Mouse (Mus musculus) E14TG2a.4 (cell line): ENCODE results near the gene Jakmip3.

ENCODE experiments used
- H3K27me3 ChIP-seq: 2 replicates; pipeline ENCODE4 v1.6.1; 2014; ENCODE audit warnings: low read length, control low read depth; ENCODE audit not compliant: insufficient read depth
- H3K36me3 ChIP-seq: 2 replicates; pipeline ENCODE4 v1.6.1; 2014; ENCODE audit warnings: low read length, control low read depth; ENCODE audit not compliant: insufficient read depth
- H3K4me1 ChIP-seq: replicated peaks from 2 replicates; pipeline ENCODE4 v1.6.1; 2014; ENCODE audit warnings: low read depth, low read length, control low read depth
- H3K4me3 ChIP-seq: replicated peaks from 2 replicates; pipeline ENCODE4 v1.5.1; 2014; ENCODE audit warnings: mild to moderate bottlenecking, low read length
- H3K9me3 ChIP-seq: 2 replicates; pipeline ENCODE4 v1.6.1; 2014; ENCODE audit warnings: low read length, control low read depth
- CTCF ChIP-seq: conservative IDR thresholded peaks from 2 replicates; pipeline ENCODE4 v1.5.1; 2014; ENCODE audit warnings: low read length
- NANOG ChIP-seq: IDR thresholded peaks from 2 replicates; pipeline ENCODE4 v1.6.1; 2014; ENCODE audit warnings: borderline replicate concordance, low read length, mixed read lengths
- POU5F1 ChIP-seq: IDR thresholded peaks from 2 replicates; pipeline ENCODE4 v1.6.1; 2014; ENCODE audit warnings: low read length, borderline replicate concordance

Jakmip3 gene

GRCm38 (mm10) chr7:139031215-139031614 is 90.7 kb downstream of the Jakmip3 start:
- TF ChIP-seq NANOG (no peak), CTCF (no peak)
- peaks cover 14% of the 10 kb centered on the region for H3K27me3 ChIP-seq
- no peaks in the 10 kb centered on the region for H3K4me1 ChIP-seq
- H3K9me3 ChIP-seq, result no peaks in the 10 kb centered on the region
- no peaks in the 10 kb centered on the region for H3K36me3 ChIP-seq
- no peak overlapping the region for H3K4me3 ChIP-seq

GRCm38 (mm10) chr7:139063406-139063805 is 122.9 kb downstream of the Jakmip3 start:
- TF ChIP-seq CTCF, result peak; percentile 90
- no peak for TF ChIP-seq POU5F1
- no peaks in the 10 kb centered on the region for H3K36me3 ChIP-seq
- H3K27me3 ChIP-seq, result peaks cover 7% of the 10 kb centered on the region
- no peak overlapping the region for H3K4me3 ChIP-seq
- no peaks in the 10 kb centered on the region for H3K9me3 ChIP-seq
- no peaks in the 10 kb centered on the region for H3K4me1 ChIP-seq

GRCm38 (mm10) chr7:139068182-139068623 is 127.7 kb downstream of the Jakmip3 start:
- Histone ChIP-seq H3K36me3 (no peaks in the 10 kb centered on the region), H3K27me3 (peaks cover 5% of the 10 kb centered on the region), H3K4me1 (no peaks in the 10 kb centered on the region), H3K9me3 (no peaks in the 10 kb centered on the region), H3K4me3 (no peak overlapping the region)
- peak; percentile 77 for TF ChIP-seq CTCF
- TF ChIP-seq NANOG, result no peak

- Histone ChIP-seq H3K36me3 (no peaks in the 10 kb centered on the region), H3K9me3 (no peaks in the 10 kb centered on the region), H3K4me1 (peaks cover 43% of the 10 kb centered on the region), H3K27me3 (peaks cover 29% of the 10 kb centered on the region), H3K4me3 (no peak overlapping the region)
- no peak for TF ChIP-seq POU5F1
- no peak for TF ChIP-seq NANOG
- TF ChIP-seq CTCF, result no peak
These were observed 133.7 kb downstream of the Jakmip3 start for GRCm38 (mm10) chr7:139074189-139074588.

GRCm38 (mm10) chr7:139075054-139075794 is 134.7 kb downstream of the Jakmip3 start:
- H3K36me3 ChIP-seq, result no peaks in the 10 kb centered on the region
- H3K4me3 ChIP-seq, result no peak overlapping the region
- no peaks in the 10 kb centered on the region for H3K9me3 ChIP-seq
- H3K27me3 ChIP-seq, result peaks cover 29% of the 10 kb centered on the region
- no peak for TF ChIP-seq POU5F1
- TF ChIP-seq CTCF, result no peak
- no peak for TF ChIP-seq NANOG
- H3K4me1 ChIP-seq, result peaks cover 53% of the 10 kb centered on the region

- Histone ChIP-seq H3K9me3 (no peaks in the 10 kb centered on the region), H3K4me3 (no peak overlapping the region), H3K27me3 (peaks cover 31% of the 10 kb centered on the region), H3K4me1 (peaks cover 62% of the 10 kb centered on the region), H3K36me3 (no peaks in the 10 kb centered on the region)
- TF ChIP-seq CTCF (no peak), POU5F1 (no peak), NANOG (no peak)
These were observed 136.8 kb downstream of the Jakmip3 start for GRCm38 (mm10) chr7:139077283-139077682.

GRCm38 (mm10) chr7:139078181-139078580 is 137.7 kb downstream of the Jakmip3 start:
- Histone ChIP-seq H3K9me3 (no peaks in the 10 kb centered on the region), H3K4me3 (no peak overlapping the region), H3K27me3 (peaks cover 36% of the 10 kb centered on the region), H3K4me1 (peaks cover 69% of the 10 kb centered on the region), H3K36me3 (no peaks in the 10 kb centered on the region)
- TF ChIP-seq POU5F1 (no peak), CTCF (no peak)

- Histone ChIP-seq H3K9me3 (no peaks in the 10 kb centered on the region), H3K27me3 (peaks cover 38% of the 10 kb centered on the region), H3K4me1 (peaks cover 78% of the 10 kb centered on the region), H3K4me3 (no peak overlapping the region; the same call in 1 of the 2 replicates), H3K36me3 (no peaks in the 10 kb centered on the region)
- TF ChIP-seq POU5F1 (no peak), NANOG (no peak), CTCF (no peak)
These were observed 138.6 kb downstream of the Jakmip3 start for GRCm38 (mm10) chr7:139079141-139079540.

GRCm38 (mm10) chr7:139080714-139081113 is 140.2 kb downstream of the Jakmip3 start:
- peaks cover 48% of the 10 kb centered on the region for H3K27me3 ChIP-seq
- H3K4me1 ChIP-seq, result peaks cover 85% of the 10 kb centered on the region
- no peaks in the 10 kb centered on the region for H3K36me3 ChIP-seq
- H3K4me3 ChIP-seq, result no peak overlapping the region
- TF ChIP-seq CTCF, result peak; percentile 92
- no peak for TF ChIP-seq NANOG
- H3K9me3 ChIP-seq, result no peaks in the 10 kb centered on the region
